Mouse (Mus musculus) gonadal fat pad, adult 2 months (tissue): ENCODE results near the gene Adora2a. TPM values are rescaled to one million over a fixed set of nuclear protein-coding genes. Genes with fewer than 3 reads are reported as not detected.
"Not testable (repeated sequence)": the region's sequence is repeated elsewhere in the genome, so short reads cannot be mapped to it uniquely, and the experiment has no call there.

Experiments used
- DNase-seq: peaks from one replicate; pipeline ENCODE4 v3.0.0-alpha.2; 2012; ENCODE audit warnings: low read depth
- polyA plus RNA-seq: library from polyadenylated mRNA; depleted of rRNA; stranded (reverse); fragments of >200 nt; gene quantifications from 2 replicates; pipeline ENCODE4 v1.2.3, GENCODE M21; 2012; rRNA removed

Adora2a gene
- polyA plus RNA-seq, 1 experiment: 13.6 TPM

DNA sequence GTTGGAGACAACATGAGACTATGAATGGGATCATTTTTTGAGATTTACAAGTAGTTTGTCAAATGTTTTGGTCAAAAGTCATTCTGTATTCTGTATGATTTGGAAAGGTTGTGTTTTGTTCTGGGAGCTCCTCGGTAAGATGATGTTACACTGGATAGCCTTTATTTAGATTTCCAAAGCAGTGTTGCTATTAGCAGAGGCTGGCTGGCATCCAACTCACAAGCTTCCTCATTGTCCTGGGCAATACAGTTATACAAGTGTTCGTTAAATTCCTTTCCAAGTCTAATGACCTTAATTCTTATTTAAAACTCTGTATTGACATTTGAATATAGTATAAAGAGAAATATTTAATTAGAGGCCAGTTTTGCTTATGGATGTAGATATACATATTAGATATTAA, 28.6 kb downstream of the Adora2a start:
- no peak for DNase-seq

DNA sequence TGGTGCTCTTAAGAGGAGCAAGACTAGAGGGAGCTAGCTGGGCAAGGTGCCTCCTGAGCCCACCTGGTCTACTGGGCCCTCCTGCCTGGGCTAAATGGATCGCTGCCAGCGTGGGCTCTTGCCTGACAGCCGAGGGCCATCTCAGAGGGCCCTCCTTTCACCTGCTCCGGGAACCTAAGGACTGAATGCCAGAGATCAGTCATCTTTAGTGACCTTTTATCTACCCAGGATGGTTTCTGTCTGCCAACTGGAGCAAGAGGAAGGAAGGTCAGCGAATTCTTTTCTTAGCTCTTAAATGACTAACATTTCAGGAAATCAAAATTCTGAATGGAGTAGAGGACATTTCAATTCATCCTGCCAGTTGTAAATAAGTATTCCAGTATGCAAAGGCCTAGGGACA, 33.9 kb downstream of the Adora2a start:
- DNase-seq: no peak

DNA sequence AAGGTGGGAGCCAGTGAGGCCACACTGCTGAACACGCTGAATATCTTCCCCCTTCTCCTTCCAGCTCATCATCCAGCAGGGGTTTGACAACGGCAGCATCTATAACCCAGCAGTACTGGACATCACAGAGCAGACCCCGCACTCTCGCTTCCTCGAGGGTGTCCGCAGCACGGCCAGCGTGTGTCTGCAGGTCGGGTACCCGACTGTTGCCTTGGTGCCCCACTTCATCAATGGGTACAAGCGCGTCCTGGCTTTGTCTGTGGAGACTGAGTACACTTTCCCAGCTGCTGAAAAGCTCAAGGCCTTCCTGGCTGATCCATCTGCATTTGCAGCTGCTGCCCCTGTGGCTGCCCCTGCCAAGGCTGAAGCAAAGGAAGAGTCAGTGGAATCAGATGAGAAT, 35.9 kb downstream of the Adora2a start:
- no peak for DNase-seq

DNA sequence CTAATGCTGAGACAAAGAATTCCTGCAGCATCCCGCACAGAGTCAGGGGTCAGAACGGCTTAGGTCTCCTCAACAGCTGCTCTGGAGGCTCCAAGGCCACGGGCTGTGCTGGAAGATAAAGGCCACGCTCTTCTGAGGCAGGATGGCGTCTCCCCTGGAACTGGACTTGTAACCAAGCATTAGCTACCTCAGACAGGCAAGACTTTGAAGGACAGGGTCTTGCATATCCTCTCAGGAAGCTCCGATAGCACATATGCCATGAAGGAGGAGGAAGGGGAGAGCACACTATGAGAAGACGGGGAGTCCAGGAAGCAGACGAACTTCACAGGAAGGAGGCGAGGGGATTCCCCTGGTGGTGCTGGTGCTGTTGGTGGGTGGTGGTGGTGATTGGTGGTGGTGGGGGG, 37.2 kb downstream of the Adora2a start:
- not testable (repeated sequence) for DNase-seq

DNA sequence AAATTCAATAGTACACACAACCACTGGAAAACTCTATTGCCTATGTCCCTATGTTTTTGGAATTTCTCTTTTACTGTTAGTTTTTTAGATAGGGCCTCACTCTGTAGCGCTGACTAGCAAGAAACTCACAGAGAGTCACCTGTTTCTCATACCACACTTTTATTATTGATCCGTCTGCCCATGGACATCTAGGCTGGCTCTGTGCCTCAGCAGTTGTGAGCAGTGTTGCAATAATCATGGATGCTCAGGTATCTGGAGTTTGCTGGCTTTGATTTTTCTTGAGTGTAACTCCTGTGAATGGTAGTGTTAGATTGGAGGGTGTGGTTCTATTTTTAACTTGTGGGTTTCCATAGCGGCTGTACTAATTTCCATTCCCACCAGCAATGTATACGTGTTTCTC, 38.7 kb downstream of the Adora2a start:
- no peak for DNase-seq

DNA sequence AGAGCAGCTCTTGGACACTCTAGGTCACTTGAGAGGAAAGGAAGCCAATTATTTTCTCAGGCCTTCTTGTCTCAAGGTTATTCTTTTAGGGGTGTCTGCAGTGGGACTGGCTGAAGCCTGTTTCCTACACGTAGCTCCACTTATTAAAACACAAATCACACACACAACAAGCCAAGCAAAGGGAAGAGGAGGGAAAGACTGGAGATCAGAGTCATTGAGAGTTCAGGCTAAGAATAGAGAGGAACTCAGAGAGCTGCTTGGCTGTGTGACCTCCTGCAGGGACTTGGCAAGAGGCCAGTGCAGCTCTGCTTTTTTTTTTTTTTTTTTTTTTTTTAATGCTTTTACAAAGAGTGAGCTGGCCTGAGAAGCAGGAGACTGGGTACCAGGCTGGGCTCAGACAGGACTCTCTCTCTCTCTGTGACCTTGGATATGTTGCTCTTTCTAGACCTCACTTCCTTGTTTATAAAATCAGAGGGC, 47.6 kb downstream of the Adora2a start:
- DNase-seq: not testable (repeated sequence)

DNA sequence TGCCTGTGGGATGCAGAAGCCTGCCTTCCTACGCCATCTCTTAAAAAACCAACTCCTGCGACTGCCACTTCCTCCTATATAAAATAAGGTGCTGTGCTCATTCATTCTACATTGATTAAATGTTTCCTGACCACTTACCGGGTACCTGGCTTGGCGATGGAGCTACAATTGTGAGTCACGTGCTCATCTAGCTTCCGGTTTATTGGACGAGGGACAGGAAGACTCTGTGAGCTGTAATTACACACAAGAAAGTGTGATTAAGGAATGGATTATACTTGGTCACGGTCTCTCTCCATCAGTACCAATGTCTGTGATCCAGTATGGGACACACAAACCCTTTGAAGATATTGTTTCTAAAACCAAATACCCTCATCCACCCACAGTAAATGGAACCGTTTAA, 48.1 kb downstream of the Adora2a start:
- no peak for DNase-seq

DNA sequence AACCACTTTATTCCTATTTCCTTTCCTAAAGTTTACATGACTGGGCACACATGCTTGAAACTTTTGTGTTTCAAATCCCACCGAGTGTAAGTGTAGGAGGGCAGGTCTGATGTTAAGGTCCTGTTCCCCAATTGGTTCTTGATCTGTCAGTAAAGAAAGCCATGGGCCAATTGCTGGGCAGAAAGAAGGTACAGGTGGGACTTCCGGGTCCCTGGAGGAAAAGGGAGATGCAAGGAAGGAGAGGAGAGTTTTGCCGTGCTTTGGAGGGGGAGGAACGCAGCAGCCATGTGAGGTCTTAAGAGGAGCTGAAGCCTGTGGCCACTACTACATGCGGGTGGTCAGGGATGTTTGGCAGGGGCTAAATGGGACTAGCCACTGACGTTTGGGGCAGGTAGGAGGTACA, 48.6 kb downstream of the Adora2a start:
- no peak for DNase-seq

DNA sequence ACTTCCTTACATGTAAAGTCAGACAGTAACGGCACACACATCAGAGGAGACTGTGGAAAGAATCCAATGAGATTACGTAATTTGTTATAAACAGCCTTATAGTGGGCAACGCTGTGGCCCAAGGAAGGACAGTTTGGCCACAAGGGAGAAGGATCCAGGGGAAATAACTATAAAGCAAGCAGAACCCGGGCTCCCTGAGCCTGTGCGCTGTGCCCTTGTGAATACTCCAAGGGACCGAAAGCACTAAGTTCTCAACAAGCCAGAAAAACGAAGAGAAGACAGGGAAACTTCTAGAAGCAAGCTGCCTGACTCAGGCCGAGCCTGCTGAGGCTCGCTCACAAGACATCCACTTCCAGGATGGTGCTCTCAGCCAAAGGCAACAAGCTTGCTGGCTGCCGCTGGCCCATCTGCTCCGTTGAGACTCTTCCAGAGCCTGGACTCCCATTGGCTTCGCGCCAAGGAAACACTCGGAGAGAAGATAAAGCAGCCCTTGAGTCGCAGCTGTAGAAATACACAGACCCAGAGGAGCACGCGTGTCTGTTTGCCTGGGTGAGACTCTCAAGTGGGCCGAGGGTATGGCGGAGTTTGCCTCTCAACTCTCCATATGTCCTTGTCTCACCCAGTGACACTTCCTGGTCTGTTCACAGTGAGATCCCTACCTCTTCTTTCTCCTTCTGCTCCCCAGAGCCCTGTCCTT, 57.1 kb downstream of the Adora2a start:
- DNase-seq: not testable (repeated sequence)

DNA sequence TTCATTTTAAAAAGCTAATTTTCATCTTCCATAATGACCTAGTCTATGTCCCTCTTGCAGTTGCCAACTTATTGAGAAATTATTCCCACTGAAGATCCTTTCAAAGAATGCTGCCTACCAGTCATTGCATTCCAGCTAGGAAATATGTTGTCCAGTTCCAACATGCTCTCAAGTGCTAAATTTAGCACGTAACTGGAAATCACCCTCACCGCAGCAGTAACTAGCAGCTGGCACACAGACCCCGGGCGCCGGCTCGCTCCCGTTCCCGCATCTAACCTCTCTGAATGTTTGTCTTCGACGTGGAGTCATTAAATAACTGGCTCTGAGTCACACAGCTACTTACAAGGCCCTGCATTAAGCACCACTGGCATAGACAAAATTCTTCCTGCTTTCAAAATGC, 62.0 kb downstream of the Adora2a start:
- peak; percentile 47 for DNase-seq

Other genes with a start within 250 kb of the Adora2a start
- 19.2 and 20.0 TPM in 2 replicates for gene Specc1l, start 104.8 kb upstream of the Adora2a start, polyA plus RNA-seq
- gene Upb1, start 84.2 kb downstream of the Adora2a start, polyA plus RNA-seq: 0.96 and 0.98 TPM in 2 replicates
- 12.8 and 23.1 TPM in 2 replicates for gene Snrpd3, start 200.7 kb downstream of the Adora2a start, polyA plus RNA-seq
- gene Gucd1, start 201.1 kb downstream of the Adora2a start, polyA plus RNA-seq: 47.6 and 51.9 TPM in 2 replicates
- 9.0 and 18.2 TPM in 2 replicates for gene Lrrc75b, start 243.5 kb downstream of the Adora2a start, polyA plus RNA-seq
- 127 and 198 TPM in 2 replicates for gene Ggt1, start 244.7 kb downstream of the Adora2a start, polyA plus RNA-seq